ENCODE assay signal across 22 mouse cellular contexts in the genomic region with DNA sequence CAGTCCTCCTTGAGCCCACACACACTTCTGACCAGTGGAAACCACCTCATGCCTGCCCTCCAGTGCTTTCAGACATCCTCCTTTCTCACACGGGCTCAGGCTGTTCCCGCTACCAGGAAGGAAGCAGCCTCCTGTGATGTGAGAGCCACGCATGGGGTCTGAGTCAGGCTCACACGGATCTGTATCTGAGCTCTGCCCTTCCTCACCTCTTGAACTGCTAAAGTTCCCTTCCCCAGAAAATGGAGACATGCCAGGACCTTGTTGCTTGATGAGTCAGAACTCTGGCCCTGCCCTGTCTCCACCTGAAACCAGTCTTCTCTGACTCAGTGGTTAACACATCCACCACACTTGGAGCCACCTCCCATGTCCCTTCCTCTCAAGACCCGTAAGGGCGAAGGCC.
DNase-seq lines count a peak whose midpoint lies in the region; ATAC-seq and TF ChIP-seq lines count a peak whose summit lies in the region.
"Had no signal": no experiment of that assay in that cellular context is flagged by ENCODE, and none has a peak within 500 bp of the region (broad histone marks: within the 10 kb centered on the region; RNA-seq: fewer than 3 reads in every experiment).

No protein-coding gene starts in this region.

- peaks cover 33% of the 10 kb centered on the region for H3K4me1 ChIP-seq in heart, embryonic 13.5 days
- no peaks in the 10 kb centered on the region for H3K4me1 ChIP-seq in heart, adult 2 months (ENCODE audit: control insufficient read depth, insufficient read depth, low read length)
- H3K4me1 ChIP-seq in embryonic facial prominence, embryonic 10.5 days, result peaks cover 17% of the 10 kb centered on the region
- H3K4me1 ChIP-seq: forebrain, embryonic 15.5 days had no signal

- H3K4me2 ChIP-seq in heart, embryonic 13.5 days, result no peak overlapping the region
- H3K4me2 ChIP-seq: forebrain, embryonic 15.5 days; heart, embryonic 15.5 days; hindbrain, embryonic 12.5 days; liver, embryonic 12.5 days; lung, embryonic 14.5 days; midbrain, embryonic 15.5 days; neural tube, embryonic 13.5 days had no signal

- H3K27ac ChIP-seq in heart, embryonic 13.5 days (replicated peaks), result 0 out of 2 replicates have a peak overlapping the region, but pooled peaks have one; percentile 15
- H3K27ac ChIP-seq in heart, adult 2 months, result no peak overlapping the region
- no peak overlapping the region for H3K27ac ChIP-seq in embryonic facial prominence, embryonic 10.5 days (replicated peaks)
- H3K27ac ChIP-seq: forebrain, embryonic 15.5 days; heart, embryonic 15.5 days; hindbrain, embryonic 12.5 days; liver, embryonic 12.5 days; midbrain, embryonic 15.5 days; neural tube, embryonic 13.5 days had no signal

- TF ChIP-seq POLR2A in heart, adult 2 months (IDR thresholded peaks at IDR 0.05; ENCODE audit: insufficient read depth, low read depth, low read length), result no peak

- H3K36me3 ChIP-seq in heart, embryonic 13.5 days, result no peaks in the 10 kb centered on the region
- H3K36me3 ChIP-seq in heart, adult 2 months (ENCODE audit: control insufficient read depth, insufficient read depth, low read length), result no peaks in the 10 kb centered on the region
- no peaks in the 10 kb centered on the region for H3K36me3 ChIP-seq in embryonic facial prominence, embryonic 10.5 days (replicated peaks)
- H3K36me3 ChIP-seq: forebrain, embryonic 15.5 days; heart, embryonic 15.5 days; hindbrain, embryonic 12.5 days; liver, embryonic 12.5 days; midbrain, embryonic 15.5 days; neural tube, embryonic 13.5 days had no signal

- no peak for TF ChIP-seq EP300 in heart, adult 2 months (IDR thresholded peaks at IDR 0.05; ENCODE audit: insufficient read depth, low read depth, low read length)

- H3K9me3 ChIP-seq in heart, embryonic 13.5 days, result no peaks in the 10 kb centered on the region
- no peaks in the 10 kb centered on the region for H3K9me3 ChIP-seq in embryonic facial prominence, embryonic 10.5 days
- H3K9me3 ChIP-seq: forebrain, embryonic 15.5 days; heart, embryonic 15.5 days; hindbrain, embryonic 12.5 days; liver, embryonic 12.5 days; midbrain, embryonic 15.5 days; neural tube, embryonic 13.5 days had no signal

- 65% methylated on average over 6 of the region's 6 CpGs for WGBS in heart, embryonic 13.5 days
- whole genome bisulfite sequencing in heart, adult 2 months, result 50% methylated on average over 6 of the region's 6 CpGs
- WGBS in embryonic facial prominence, embryonic 10.5 days, result 82% methylated on average over 6 of the region's 6 CpGs

- no peak for DNase-seq in heart, adult 2 months
- DNase-seq in 3134 (ENCODE audit: extremely low read depth, insufficient read length, low spot score), result peak; percentile 27
- DNase-seq in CD4-positive helper T cell, adult 2 months (ENCODE audit: low read depth, low spot score), result peak; percentile 20
- peak; percentile 32 for DNase-seq in induced T-regulatory cell, adult 2 months (ENCODE audit: low read depth)
- no peak for DNase-seq in embryonic facial prominence, embryonic 10.5 days (ENCODE audit: low spot score)
- DNase-seq in kidney, postnatal 25 days, result no peak
- DNase-seq in ovary, postnatal 14 days (ENCODE audit: low spot score), result no peak
- DNase-seq: cerebellum, postnatal 36 days; layer of hippocampus, postnatal 36 days; left cerebral cortex, postnatal 4 days; lung, embryonic 14.5 days; right cerebral cortex, postnatal 25 days; thymus, postnatal 4 days had no signal

- TF ChIP-seq CTCF in heart, adult 2 months (IDR thresholded peaks at IDR 0.05), result no peak

- no peaks in the 10 kb centered on the region for H3K79me2 ChIP-seq in heart, adult 2 months (replicated peaks; ENCODE audit: control insufficient read depth, insufficient read depth, low read length)

- intact Hi-C loops in heart, adult 2 months (cut with DNase I), result no loop called here

- H3K4me3 ChIP-seq in heart, embryonic 13.5 days, result no peak overlapping the region
- H3K4me3 ChIP-seq in heart, adult 2 months, result no peak overlapping the region
- no peak overlapping the region for H3K4me3 ChIP-seq in embryonic facial prominence, embryonic 10.5 days
- H3K4me3 ChIP-seq: forebrain, embryonic 15.5 days; heart, embryonic 15.5 days; hindbrain, embryonic 12.5 days; liver, embryonic 12.5 days; midbrain, embryonic 15.5 days; neural tube, embryonic 13.5 days had no signal

- ATAC-seq in heart, embryonic 13.5 days (ENCODE audit: extremely low read depth, insufficient number of reproducible peaks, low FRiP score, low TSS enrichment), result no peak
- ATAC-seq: activated CD4-positive, CD25-positive, alpha-beta regulatory T cell, adult 4 months; forebrain, embryonic 15.5 days; intestine, postnatal 0 days; liver, embryonic 12.5 days; midbrain, embryonic 15.5 days had no signal

- no peak overlapping the region for H3K9ac ChIP-seq in heart, embryonic 13.5 days
- H3K9ac ChIP-seq in heart, adult 2 months (ENCODE audit: low read depth, low read length), result no peak overlapping the region
- H3K9ac ChIP-seq: forebrain, embryonic 15.5 days; heart, embryonic 15.5 days; hindbrain, embryonic 12.5 days; liver, embryonic 12.5 days; lung, embryonic 14.5 days; midbrain, embryonic 15.5 days; neural tube, embryonic 13.5 days had no signal

- peaks cover 11% of the 10 kb centered on the region for H3K27me3 ChIP-seq in heart, embryonic 13.5 days (replicated peaks)
- no peaks in the 10 kb centered on the region for H3K27me3 ChIP-seq in heart, adult 2 months (ENCODE audit: control insufficient read depth, insufficient read depth, low read length)
- H3K27me3 ChIP-seq in embryonic facial prominence, embryonic 10.5 days (replicated peaks; ENCODE audit: low read depth, poor library complexity, severe bottlenecking), result peaks cover 33% of the 10 kb centered on the region
- H3K27me3 ChIP-seq: forebrain, embryonic 15.5 days; midbrain, embryonic 15.5 days; neural tube, embryonic 13.5 days had no signal

Comparison
In these comparisons a context has a peak if more than half of its experiments do, and no peak if none do; other contexts are left out.
1. DNase-seq: peak in 3134 (single experiment), CD4-positive helper T cell, adult 2 months (single experiment) and induced T-regulatory cell, adult 2 months (single experiment); none in heart, adult 2 months (0 of 2), embryonic facial prominence, embryonic 10.5 days (single experiment), kidney, postnatal 25 days (0 of 2) and ovary, postnatal 14 days (single experiment).